Mouse (Mus musculus) limb, embryonic 11.5 days (tissue): ENCODE data around the gene Sema3f. TPM values are rescaled to one million over a fixed set of nuclear protein-coding genes. Genes with fewer than 3 reads are reported as not detected.
A peak's percentile ranks its signal among the peaks of the same experiment; 100 is the strongest.

Experiments used
- ATAC-seq: fragments of 200-750 bp; cut with Nextera tagmentation; 2 replicates; pipeline ENCODE4 v1.8.0; 2017; ENCODE audit warnings: low read depth; ENCODE audit not compliant: insufficient number of reproducible peaks, low FRiP score, low TSS enrichment
- DNase-seq: peaks from one replicate; pipeline ENCODE4 v3.0.0-alpha.2; 2015; ENCODE audit warnings: low spot score
- H3K27ac ChIP-seq: fragments of 300-500 bp; sonication (generic); replicated peaks from 2 replicates; pipeline ENCODE4 v1.5.1; 2014; ENCODE audit warnings: low read depth, mild to moderate bottlenecking, low read length
- H3K27me3 ChIP-seq: fragments of 300-500 bp; sonication (generic); 2 replicates; pipeline ENCODE4 v1.6.1; 2014; ENCODE audit warnings: mild to moderate bottlenecking, low read length, mixed read lengths; ENCODE audit not compliant: control insufficient read depth, insufficient read depth
- H3K36me3 ChIP-seq: fragments of 300-500 bp; sonication (generic); 2 replicates; pipeline ENCODE4 v1.6.1; 2014; ENCODE audit warnings: mild to moderate bottlenecking, low read length, moderate library complexity, mixed read lengths; ENCODE audit not compliant: control insufficient read depth, insufficient read depth
- H3K4me1 ChIP-seq: fragments of 300-500 bp; sonication (generic); 2 replicates; pipeline ENCODE4 v1.6.1; 2014; ENCODE audit warnings: low read length, mixed read lengths; ENCODE audit not compliant: control insufficient read depth, insufficient read depth
- H3K4me2 ChIP-seq: fragments of 300-500 bp; sonication (generic); 2 replicates; pipeline ENCODE4 v1.6.1; 2014; ENCODE audit warnings: low read depth, mild to moderate bottlenecking, moderate library complexity; ENCODE audit not compliant: severe bottlenecking
- H3K4me3 ChIP-seq: fragments of 300-500 bp; sonication (generic); 2 replicates; pipeline ENCODE4 v1.5.1; 2014; ENCODE audit warnings: low read depth, low read length
- H3K9ac ChIP-seq: fragments of 300-500 bp; sonication (generic); 2 replicates; pipeline ENCODE4 v1.6.1; 2014; ENCODE audit warnings: mild to moderate bottlenecking, low read length
- H3K9me3 ChIP-seq: fragments of 300-500 bp; sonication (generic); 2 replicates; pipeline ENCODE4 v1.6.1; 2016; ENCODE audit warnings: low read length; ENCODE audit not compliant: control insufficient read depth
- whole genome bisulfite sequencing: fragments of 180-500 bp; shearing (Covaris S2); extraction: QIAGEN DNeasy Blood & Tissue Kit; methylation state at CpG from one replicate; pipeline ENCODE4 v1.1.7; 2014; 5-methylcytosine and 5-hydroxymethylcytosine counted together
- polyA plus RNA-seq: library from polyadenylated mRNA; unstranded; fragments of >200 nt; fragmentation: Nextera tagmentation; extraction: Ambion mirVana; gene quantifications from 2 replicates; pipeline ENCODE4 v1.2.1, GENCODE M21; 2014

The Sema3f gene
- 27.4 and 32.5 TPM in 2 replicates for polyA plus RNA-seq

DNA sequence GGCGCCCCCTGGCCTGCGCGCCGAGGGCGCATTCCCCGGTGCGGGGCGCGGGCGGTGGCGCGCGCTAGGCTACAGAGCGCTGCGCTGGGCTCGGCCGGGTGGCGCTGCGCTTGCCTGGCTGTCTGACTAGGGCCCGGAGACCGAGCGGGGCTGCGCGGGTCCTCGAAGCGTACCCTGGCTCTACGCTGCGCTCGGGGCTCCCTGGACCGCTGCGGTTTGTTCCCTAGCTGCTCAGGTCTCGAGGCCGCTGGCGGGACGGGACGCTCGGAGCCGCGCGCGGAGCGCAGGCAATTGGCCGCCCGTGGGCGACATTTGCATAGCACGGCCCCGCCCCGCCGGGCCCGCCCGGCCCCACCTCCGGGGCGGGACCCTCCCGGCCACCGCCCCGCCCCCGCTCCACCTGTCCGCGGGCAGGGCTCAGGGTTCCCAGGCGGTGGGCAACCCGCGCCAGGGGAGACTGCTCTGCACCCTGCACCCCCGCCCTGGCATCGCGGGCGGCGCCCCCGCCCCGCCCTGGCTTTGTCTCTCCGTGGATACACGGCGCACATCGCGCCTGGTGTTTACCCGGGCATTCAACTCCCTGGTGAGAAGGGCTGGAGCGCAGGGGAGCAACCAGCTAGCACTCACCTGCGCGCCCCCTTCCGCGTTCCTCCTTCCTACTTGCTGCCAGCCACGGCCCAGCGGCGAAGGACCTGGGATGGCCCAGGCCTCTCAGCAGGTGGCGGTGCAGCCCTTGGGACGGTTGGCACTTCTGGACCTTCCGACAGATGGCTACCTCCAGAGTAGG, at the start of gene Sema3f:
Gene Sema3f (minus strand): TSS at position 779 of the 787 bp plus-strand sequence.
- Histone ChIP-seq H3K4me3 (peak within 1 kb of the TSS; percentile 94), H3K9me3 (no peaks in the 10 kb centered on the region), H3K27ac (peak within 1 kb of the TSS; percentile 94), H3K27me3 (no peaks in the 10 kb centered on the region), H3K36me3 (no peaks in the 10 kb centered on the region; the same call in 1 of the 2 replicates), H3K4me2 (peak within 1 kb of the TSS; percentile 93), H3K4me1 (peaks cover 51% of the 10 kb centered on the region), H3K9ac (peak within 1 kb of the TSS; percentile 98)
- under 1% methylated on average over 79 of the region's 86 CpGs for WGBS
- DNase-seq: peak; percentile 90
- ATAC-seq: peak; percentile 62

DNA sequence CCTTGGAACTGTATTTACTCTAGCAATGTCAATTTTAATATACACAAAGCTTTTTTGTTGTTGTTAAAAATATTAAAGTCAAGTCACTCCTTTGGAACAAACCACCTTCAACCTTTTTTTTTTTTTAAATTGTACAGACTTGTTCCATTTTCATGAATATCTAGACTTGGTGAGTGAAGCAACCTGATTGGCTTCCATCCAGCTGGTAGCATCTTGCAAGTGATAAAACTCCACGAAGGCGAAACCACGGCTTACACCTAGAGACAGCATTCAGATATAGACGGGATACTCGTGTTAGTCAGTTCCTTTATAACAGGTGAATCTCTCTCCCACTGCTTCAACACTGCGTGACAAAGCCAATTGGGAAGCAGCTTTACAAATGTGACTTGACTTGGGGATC, 49.3 kb upstream of the Sema3f start:
- H3K4me2 ChIP-seq: no peak overlapping the region
- H3K27ac ChIP-seq: no peak overlapping the region
- H3K4me3 ChIP-seq: no peak overlapping the region
- no peak for ATAC-seq
- peaks cover 46% of the 10 kb centered on the region for H3K36me3 ChIP-seq
- WGBS: 94% methylated on average over 6 of the region's 6 CpGs
- no peaks in the 10 kb centered on the region for H3K4me1 ChIP-seq
- DNase-seq: no peak
- H3K27me3 ChIP-seq: no peaks in the 10 kb centered on the region
- no peak overlapping the region for H3K9ac ChIP-seq
- no peaks in the 10 kb centered on the region for H3K9me3 ChIP-seq

DNA sequence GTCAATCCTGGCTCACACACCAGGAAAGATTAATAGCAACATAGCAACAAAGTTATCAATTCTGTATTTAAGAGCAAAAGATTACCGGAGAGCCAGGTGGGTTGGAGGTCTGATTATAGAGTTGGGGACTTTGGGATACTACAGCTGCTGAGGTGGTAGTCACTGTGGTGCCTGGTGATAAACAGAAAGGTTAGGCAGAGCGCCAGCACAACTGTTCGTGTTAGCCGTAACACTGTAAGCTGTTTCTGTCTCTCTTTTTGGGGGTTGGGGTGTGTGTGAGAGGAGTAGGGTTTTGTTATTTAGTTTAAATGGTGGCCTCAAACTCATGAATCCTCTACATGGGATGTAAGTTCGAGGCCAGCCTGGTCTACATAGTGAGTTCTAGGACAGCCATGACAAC, 40.1 kb upstream of the Sema3f start:
- H3K4me1 ChIP-seq: no peaks in the 10 kb centered on the region
- DNase-seq (no peak), ATAC-seq (no peak)
- H3K36me3 ChIP-seq: peaks cover 58% of the 10 kb centered on the region
- no peaks in the 10 kb centered on the region for H3K27me3 ChIP-seq
- H3K4me3 ChIP-seq: no peak overlapping the region
- 94% methylated on average over 5 of the region's 5 CpGs for WGBS
- H3K4me2 ChIP-seq: no peak overlapping the region
- no peak overlapping the region for H3K9ac ChIP-seq
- no peak overlapping the region for H3K27ac ChIP-seq
- no peaks in the 10 kb centered on the region for H3K9me3 ChIP-seq

DNA sequence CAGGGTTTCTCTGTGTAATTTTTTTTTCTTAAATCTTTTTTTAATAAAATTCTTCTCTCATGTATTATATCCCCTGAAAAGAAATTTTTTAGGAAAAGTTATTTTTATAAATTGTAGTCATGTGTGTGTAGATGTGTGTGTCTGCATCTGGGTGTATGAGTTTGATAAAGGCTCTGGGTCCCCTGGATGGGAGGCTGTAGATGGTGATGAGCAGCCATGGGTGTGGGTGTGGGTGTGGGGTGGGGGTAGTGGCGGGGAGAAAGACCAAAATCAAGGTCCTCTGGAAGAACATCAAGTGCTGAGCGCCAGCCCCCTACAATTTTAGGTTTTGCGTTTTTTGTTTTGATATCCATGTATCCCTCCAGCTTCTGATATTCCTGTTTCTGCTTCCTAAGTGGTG, 37.8 kb upstream of the Sema3f start:
- Histone ChIP-seq H3K4me3 (no peak overlapping the region), H3K4me1 (no peaks in the 10 kb centered on the region), H3K27ac (no peak overlapping the region), H3K9me3 (no peaks in the 10 kb centered on the region), H3K36me3 (peaks cover 75% of the 10 kb centered on the region), H3K9ac (no peak overlapping the region), H3K4me2 (no peak overlapping the region), H3K27me3 (no peaks in the 10 kb centered on the region)
- DNase-seq (no peak), ATAC-seq (no peak)
- WGBS: 94% methylated on average over 3 of the region's 3 CpGs

DNA sequence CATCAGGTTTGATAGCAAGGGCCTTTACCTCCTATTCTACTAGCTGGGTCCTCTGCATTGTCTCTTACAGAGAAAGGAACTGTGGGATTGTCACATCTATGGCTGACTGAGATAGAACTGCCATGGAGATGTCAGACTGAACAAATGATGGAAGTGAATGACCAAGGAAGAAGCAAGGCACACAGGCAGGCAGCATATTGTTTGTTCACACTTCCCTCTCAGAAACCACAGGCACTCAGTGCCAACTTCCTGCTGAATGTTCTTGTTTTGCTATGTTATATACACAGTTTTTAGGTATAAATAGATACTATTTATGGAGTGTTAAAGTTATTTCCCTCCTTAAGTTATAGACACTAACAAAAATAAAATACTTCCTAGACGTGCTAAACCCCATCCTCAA, 37.0 kb upstream of the Sema3f start:
- DNase-seq (no peak), ATAC-seq (no peak)
- Histone ChIP-seq H3K27me3 (no peaks in the 10 kb centered on the region), H3K4me1 (no peaks in the 10 kb centered on the region), H3K4me3 (no peak overlapping the region), H3K9me3 (no peaks in the 10 kb centered on the region), H3K4me2 (no peak overlapping the region), H3K9ac (no peak overlapping the region), H3K36me3 (peaks cover 75% of the 10 kb centered on the region), H3K27ac (no peak overlapping the region)
- 92% methylated on average over 1 of the region's 1 CpGs for WGBS

DNA sequence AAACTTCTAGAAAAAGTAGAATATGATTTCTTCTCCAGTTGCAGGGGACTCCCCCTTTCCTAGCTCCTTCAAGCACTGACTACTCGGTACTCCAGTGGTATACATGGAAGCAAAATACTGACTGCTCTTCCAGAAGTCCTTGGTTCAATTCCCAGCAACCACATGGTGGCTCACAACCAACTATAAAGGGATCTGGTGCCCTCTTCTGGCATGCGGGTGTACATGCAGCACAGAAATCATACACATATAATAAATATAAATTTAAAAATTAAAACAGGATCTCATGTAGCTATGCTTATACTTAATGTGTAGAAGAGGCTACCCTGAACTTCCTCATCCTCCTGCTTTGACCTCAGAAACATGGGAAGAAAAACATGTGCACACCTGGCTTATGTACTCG, 36.4 kb upstream of the Sema3f start:
- no peak overlapping the region for H3K4me3 ChIP-seq
- H3K9ac ChIP-seq: no peak overlapping the region
- 94% methylated on average over 3 of the region's 3 CpGs for WGBS
- no peak overlapping the region for H3K4me2 ChIP-seq
- H3K27me3 ChIP-seq: no peaks in the 10 kb centered on the region
- no peak for DNase-seq
- H3K36me3 ChIP-seq: peaks cover 75% of the 10 kb centered on the region
- no peak for ATAC-seq
- H3K9me3 ChIP-seq: no peaks in the 10 kb centered on the region
- H3K27ac ChIP-seq: no peak overlapping the region
- no peaks in the 10 kb centered on the region for H3K4me1 ChIP-seq

DNA sequence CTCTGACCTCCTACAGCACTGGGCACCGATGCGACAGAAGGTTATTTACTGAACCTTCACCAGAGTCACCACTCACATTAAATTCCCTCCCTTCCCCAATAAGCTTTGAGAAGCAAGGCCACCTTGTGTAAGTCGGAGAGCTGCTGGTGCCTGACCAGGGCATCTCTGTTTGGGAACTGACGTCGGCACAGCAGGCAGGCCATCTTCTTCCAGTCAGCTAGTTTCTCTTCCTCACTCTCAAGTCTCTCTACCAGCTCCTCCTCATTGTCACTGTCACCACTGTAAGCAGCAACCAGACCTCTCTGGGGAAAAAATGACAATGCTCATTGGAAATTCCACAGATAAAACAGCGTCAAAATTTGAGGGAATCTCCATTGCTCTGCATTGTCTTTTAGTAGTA, 33.8 kb upstream of the Sema3f start:
- WGBS: 94% methylated on average over 6 of the region's 6 CpGs
- Histone ChIP-seq H3K36me3 (peaks cover 71% of the 10 kb centered on the region), H3K27me3 (no peaks in the 10 kb centered on the region), H3K4me1 (no peaks in the 10 kb centered on the region), H3K27ac (no peak overlapping the region), H3K4me3 (no peak overlapping the region), H3K9ac (no peak overlapping the region), H3K4me2 (no peak overlapping the region), H3K9me3 (no peaks in the 10 kb centered on the region)
- no peak for ATAC-seq
- no peak for DNase-seq

DNA sequence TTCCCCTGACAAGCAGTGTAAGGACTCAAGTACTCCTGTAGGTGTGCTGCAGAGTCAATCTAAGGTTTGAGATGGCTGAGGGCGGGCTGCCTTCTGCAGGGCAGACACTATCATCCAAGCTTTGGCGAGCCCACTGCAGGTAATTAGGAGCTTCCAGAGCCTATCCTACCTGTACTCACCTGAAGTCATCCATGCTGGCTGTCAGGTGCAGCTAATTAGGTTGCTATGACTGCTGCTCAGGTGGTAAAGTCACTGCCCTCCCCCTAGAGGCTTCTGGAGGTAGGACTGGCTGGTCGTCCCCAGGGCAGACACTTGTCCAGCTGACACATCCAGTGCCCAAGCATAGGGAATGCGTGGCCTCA, 28.5 kb upstream of the Sema3f start:
- peaks cover 25% of the 10 kb centered on the region for H3K4me1 ChIP-seq
- H3K4me3 ChIP-seq: no peak overlapping the region
- WGBS: 58% methylated on average over 4 of the region's 4 CpGs
- no peak overlapping the region for H3K27ac ChIP-seq
- no peak for ATAC-seq
- no peak overlapping the region for H3K4me2 ChIP-seq
- no peak overlapping the region for H3K9ac ChIP-seq
- peaks cover 34% of the 10 kb centered on the region for H3K36me3 ChIP-seq
- no peaks in the 10 kb centered on the region for H3K9me3 ChIP-seq
- no peaks in the 10 kb centered on the region for H3K27me3 ChIP-seq
- peak; percentile 68 for DNase-seq
